Mouse (Mus musculus): ENCODE measurements at regions not wholly inside any gene's neighbourhood (a gene's known extent, or its start where the extent isn't known, plus 50 kb on each side); places are given as distances from the start of the nearest gene placed in this dataset.

- Histone ChIP-seq H3K27ac (ENCODE audit: low read depth) (no peak overlapping the region), H3K4me1 (ENCODE audit: insufficient read depth) (no peaks in the 10 kb centered on the region), H3K4me2 (ENCODE audit: low read depth, low read length) (no peak overlapping the region), H3K36me3 (replicated peaks; ENCODE audit: insufficient read depth, low read length) (no peaks in the 10 kb centered on the region), H3K27me3 (ENCODE audit: insufficient read depth, low read length) (no peaks in the 10 kb centered on the region), H3K9me3 (ENCODE audit: low read length) (no peaks in the 10 kb centered on the region), H3K9ac (replicated peaks) (no peak overlapping the region), H3K4me3 (ENCODE audit: low read depth, low read length) (no peak overlapping the region)
- DNase-seq (no peak), ATAC-seq (no peak)
- WGBS (ENCODE audit: insufficient replicate concordance), result 66% methylated on average over 3 of the region's 3 CpGs
- no peak for TF ChIP-seq EP300 (IDR thresholded peaks at IDR 0.05; ENCODE audit: low read depth)
- TF ChIP-seq CTCF (IDR thresholded peaks at IDR 0.05; ENCODE audit: low read depth), result no peak
Observed at GRCm38 (mm10) chr11:112566071-112566470, 216.0 kb upstream of the Sox9 start.

- no peak for TF ChIP-seq CTCF (IDR thresholded peaks at IDR 0.05; ENCODE audit: low read depth)
- no peak for TF ChIP-seq EP300 (IDR thresholded peaks at IDR 0.05; ENCODE audit: low read depth)
- no peak for ATAC-seq
- H3K36me3 ChIP-seq (replicated peaks; ENCODE audit: insufficient read depth, low read length), result no peaks in the 10 kb centered on the region
- H3K9ac ChIP-seq (replicated peaks), result no peak overlapping the region
- DNase-seq, result no peak
- no peaks in the 10 kb centered on the region for H3K27me3 ChIP-seq (ENCODE audit: insufficient read depth, low read length)
- H3K4me2 ChIP-seq (ENCODE audit: low read depth, low read length), result no peak overlapping the region
- H3K9me3 ChIP-seq (ENCODE audit: low read length), result peaks cover 7% of the 10 kb centered on the region; the same call in 1 of the 2 replicates
- H3K4me1 ChIP-seq (ENCODE audit: insufficient read depth), result no peaks in the 10 kb centered on the region
- no peak overlapping the region for H3K4me3 ChIP-seq (ENCODE audit: low read depth, low read length)
- no peak overlapping the region for H3K27ac ChIP-seq (ENCODE audit: low read depth)
Observed at GRCm38 (mm10) chr11:112587386-112587785, 194.6 kb upstream of the Sox9 start.

- H3K4me2 ChIP-seq (ENCODE audit: low read depth, low read length), result no peak overlapping the region
- H3K36me3 ChIP-seq (replicated peaks; ENCODE audit: insufficient read depth, low read length), result no peaks in the 10 kb centered on the region
- H3K27ac ChIP-seq (ENCODE audit: low read depth), result no peak overlapping the region
- peaks cover 7% of the 10 kb centered on the region; the same call in 1 of the 2 replicates for H3K9me3 ChIP-seq (ENCODE audit: low read length)
- H3K9ac ChIP-seq (replicated peaks), result no peak overlapping the region
- no peak for ATAC-seq
- H3K4me1 ChIP-seq (ENCODE audit: insufficient read depth), result no peaks in the 10 kb centered on the region
- H3K4me3 ChIP-seq (ENCODE audit: low read depth, low read length), result no peak overlapping the region
- no peak for TF ChIP-seq EP300 (IDR thresholded peaks at IDR 0.05; ENCODE audit: low read depth)
- TF ChIP-seq CTCF (IDR thresholded peaks at IDR 0.05; ENCODE audit: low read depth), result no peak
- H3K27me3 ChIP-seq (ENCODE audit: insufficient read depth, low read length), result no peaks in the 10 kb centered on the region
- 60% methylated on average over 11 of the region's 11 CpGs for WGBS (ENCODE audit: insufficient replicate concordance)
- DNase-seq, result no peak
Observed at GRCm38 (mm10) chr11:112588088-112588487, 193.9 kb upstream of the Sox9 start.

GRCm38 (mm10) chr11:112590214-112590613 lies 191.8 kb upstream of the Sox9 start:
- H3K4me3 ChIP-seq (ENCODE audit: low read depth, low read length), result no peak overlapping the region
- no peaks in the 10 kb centered on the region for H3K4me1 ChIP-seq (ENCODE audit: insufficient read depth)
- no peak overlapping the region for H3K9ac ChIP-seq (replicated peaks)
- H3K27me3 ChIP-seq (ENCODE audit: insufficient read depth, low read length), result no peaks in the 10 kb centered on the region
- H3K36me3 ChIP-seq (replicated peaks; ENCODE audit: insufficient read depth, low read length), result no peaks in the 10 kb centered on the region
- TF ChIP-seq CTCF (IDR thresholded peaks at IDR 0.05; ENCODE audit: low read depth), result no peak
- no peak for TF ChIP-seq EP300 (IDR thresholded peaks at IDR 0.05; ENCODE audit: low read depth)
- 77% methylated on average over 7 of the region's 7 CpGs for WGBS (ENCODE audit: insufficient replicate concordance)
- ATAC-seq (no peak), DNase-seq (no peak)
- H3K27ac ChIP-seq (ENCODE audit: low read depth), result no peak overlapping the region
- H3K9me3 ChIP-seq (ENCODE audit: low read length), result peaks cover 7% of the 10 kb centered on the region; the same call in 1 of the 2 replicates
- no peak overlapping the region for H3K4me2 ChIP-seq (ENCODE audit: low read depth, low read length)

- no peak for TF ChIP-seq CTCF (IDR thresholded peaks at IDR 0.05; ENCODE audit: low read depth)
- TF ChIP-seq EP300 (IDR thresholded peaks at IDR 0.05; ENCODE audit: low read depth), result no peak
- WGBS (ENCODE audit: insufficient replicate concordance), result 70% methylated on average over 6 of the region's 6 CpGs
- Histone ChIP-seq H3K4me3 (ENCODE audit: low read depth, low read length) (no peak overlapping the region), H3K27me3 (ENCODE audit: insufficient read depth, low read length) (no peaks in the 10 kb centered on the region), H3K27ac (ENCODE audit: low read depth) (no peak overlapping the region), H3K36me3 (replicated peaks; ENCODE audit: insufficient read depth, low read length) (no peaks in the 10 kb centered on the region), H3K9ac (replicated peaks) (no peak overlapping the region), H3K4me1 (ENCODE audit: insufficient read depth) (no peaks in the 10 kb centered on the region), H3K9me3 (ENCODE audit: low read length) (peaks cover 7% of the 10 kb centered on the region; the same call in 1 of the 2 replicates), H3K4me2 (ENCODE audit: low read depth, low read length) (no peak overlapping the region)
- ATAC-seq (no peak), DNase-seq (no peak)
Observed at GRCm38 (mm10) chr11:112592411-112593020, 189.5 kb upstream of the Sox9 start.

- DNase-seq (no peak), ATAC-seq (no peak)
- Histone ChIP-seq H3K9ac (replicated peaks) (no peak overlapping the region), H3K4me1 (ENCODE audit: insufficient read depth) (no peaks in the 10 kb centered on the region), H3K4me3 (ENCODE audit: low read depth, low read length) (no peak overlapping the region), H3K27me3 (ENCODE audit: insufficient read depth, low read length) (no peaks in the 10 kb centered on the region), H3K36me3 (replicated peaks; ENCODE audit: insufficient read depth, low read length) (no peaks in the 10 kb centered on the region), H3K4me2 (ENCODE audit: low read depth, low read length) (no peak overlapping the region), H3K9me3 (ENCODE audit: low read length) (peaks cover 7% of the 10 kb centered on the region; the same call in 1 of the 2 replicates), H3K27ac (ENCODE audit: low read depth) (no peak overlapping the region)
- TF ChIP-seq EP300 (IDR thresholded peaks at IDR 0.05; ENCODE audit: low read depth), result no peak
- no peak for TF ChIP-seq CTCF (IDR thresholded peaks at IDR 0.05; ENCODE audit: low read depth)
- 72% methylated on average over 10 of the region's 10 CpGs for WGBS (ENCODE audit: insufficient replicate concordance)
Observed at GRCm38 (mm10) chr11:112593821-112594220, 188.2 kb upstream of the Sox9 start.
